Mouse (Mus musculus) hindbrain, embryonic 11.5 days (tissue): Measurements from ENCODE around the gene Decr2. TPM values are rescaled to one million over a fixed set of nuclear protein-coding genes. Genes with fewer than 3 reads are reported as not detected.

ENCODE experiments used
- ATAC-seq: fragments of 200-750 bp; cut with Nextera tagmentation; 2 replicates; pipeline ENCODE4 v1.8.0; 2017; ENCODE audit warnings: mild to moderate bottlenecking, moderate TSS enrichment, moderate library complexity; ENCODE audit not compliant: low FRiP score
- DNase-seq: peaks from one replicate; pipeline ENCODE4 v3.0.0-alpha.2; 2015; ENCODE audit warnings: low spot score
- H3K27ac ChIP-seq: fragments of 300-500 bp; sonication (generic); 2 replicates; pipeline ENCODE4 v1.5.1; 2014; ENCODE audit warnings: mild to moderate bottlenecking, low read depth, low read length
- H3K27me3 ChIP-seq: fragments of 300-500 bp; sonication (generic); 2 replicates; pipeline ENCODE4 v1.6.1; 2014; ENCODE audit warnings: mild to moderate bottlenecking, low read length, moderate library complexity, mixed read lengths; ENCODE audit not compliant: control insufficient read depth, insufficient read depth
- H3K36me3 ChIP-seq: fragments of 300-500 bp; sonication (generic); 2 replicates; pipeline ENCODE4 v1.6.1; 2014; ENCODE audit warnings: mild to moderate bottlenecking, low read length, moderate library complexity, mixed read lengths; ENCODE audit not compliant: control insufficient read depth, insufficient read depth
- H3K4me1 ChIP-seq: fragments of 300-500 bp; sonication (generic); replicated peaks from 2 replicates; pipeline ENCODE4 v1.6.1; 2014; ENCODE audit warnings: low read length, mixed read lengths; ENCODE audit not compliant: control insufficient read depth, insufficient read depth
- H3K4me2 ChIP-seq: fragments of 300-500 bp; sonication (generic); replicated peaks from 2 replicates; pipeline ENCODE4 v1.6.1; 2014; ENCODE audit warnings: mild to moderate bottlenecking, low read depth, low read length
- H3K4me3 ChIP-seq: fragments of 300-500 bp; sonication (generic); 2 replicates; pipeline ENCODE4 v1.5.1; 2014; ENCODE audit warnings: low read depth, low read length
- H3K9ac ChIP-seq: fragments of 300-500 bp; sonication (generic); 2 replicates; pipeline ENCODE4 v1.6.1; 2014; ENCODE audit warnings: low read depth, low read length
- H3K9me3 ChIP-seq: fragments of 300-500 bp; sonication (generic); 2 replicates; pipeline ENCODE4 v1.6.1; 2016; ENCODE audit warnings: low read length; ENCODE audit not compliant: control insufficient read depth
- WGBS: fragments of 180-500 bp; shearing (Covaris S2); extraction: QIAGEN DNeasy Blood & Tissue Kit; methylation state at CpG from one replicate; pipeline ENCODE4 v1.1.7; 2014; 5-methylcytosine and 5-hydroxymethylcytosine counted together
- polyA plus RNA-seq: library from polyadenylated mRNA; unstranded; fragments of >200 nt; fragmentation: Nextera tagmentation; extraction: Ambion mirVana; gene quantifications from 2 replicates; pipeline ENCODE4 v1.2.1, GENCODE M21; 2014

Gene Decr2
- polyA plus RNA-seq, 1 experiment from 2014 or later: 24.7 TPM

DNA sequence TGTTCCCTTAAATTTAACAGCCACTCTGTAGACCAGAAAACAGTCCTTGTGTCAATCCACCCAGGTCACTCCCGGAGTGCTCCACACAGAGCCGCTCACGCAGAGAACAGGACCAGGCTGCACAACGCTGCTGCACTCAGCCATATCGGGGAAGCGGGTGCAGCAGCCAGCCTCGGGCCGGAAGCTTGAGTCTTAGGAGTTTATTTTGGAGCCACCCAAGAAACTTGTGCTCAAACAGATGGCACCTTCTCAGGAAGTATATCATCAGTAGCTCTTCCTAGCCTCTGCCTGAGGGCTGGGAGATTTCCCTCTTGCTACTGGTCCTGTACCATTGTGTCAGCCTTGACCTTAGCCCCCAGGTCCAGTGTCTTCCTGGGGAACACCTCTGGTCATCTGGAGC is 32.9 kb downstream of the Decr2 start:
- Histone ChIP-seq H3K4me1 (no peaks in the 10 kb centered on the region), H3K36me3 (peaks cover 3% of the 10 kb centered on the region; the same call in 1 of the 2 replicates), H3K9ac (no peak overlapping the region), H3K4me2 (no peak overlapping the region), H3K27ac (no peak overlapping the region), H3K4me3 (no peak overlapping the region), H3K27me3 (no peaks in the 10 kb centered on the region), H3K9me3 (no peaks in the 10 kb centered on the region)
- 92% methylated on average over 8 of the region's 8 CpGs for WGBS
- DNase-seq: no peak
- ATAC-seq: no peak

GRCm38 (mm10) chr17:26055164-26055563 is 35.0 kb downstream of the Decr2 start:
- H3K9me3 ChIP-seq: no peaks in the 10 kb centered on the region
- H3K4me1 ChIP-seq: no peaks in the 10 kb centered on the region
- H3K4me2 ChIP-seq: no peak overlapping the region
- DNase-seq (no peak), ATAC-seq (no peak)
- no peak overlapping the region for H3K9ac ChIP-seq
- H3K4me3 ChIP-seq: no peak overlapping the region
- WGBS: 66% methylated on average over 6 of the region's 6 CpGs
- no peak overlapping the region for H3K27ac ChIP-seq
- no peaks in the 10 kb centered on the region for H3K27me3 ChIP-seq
- peaks cover 3% of the 10 kb centered on the region; the same call in 1 of the 2 replicates for H3K36me3 ChIP-seq

- Histone ChIP-seq H3K9me3 (no peaks in the 10 kb centered on the region), H3K4me3 (no peak overlapping the region), H3K9ac (no peak overlapping the region), H3K27ac (no peak overlapping the region), H3K36me3 (peaks cover 3% of the 10 kb centered on the region; the same call in 1 of the 2 replicates), H3K4me2 (no peak overlapping the region), H3K27me3 (no peaks in the 10 kb centered on the region), H3K4me1 (no peaks in the 10 kb centered on the region)
- DNase-seq (no peak), ATAC-seq (no peak)
- whole genome bisulfite sequencing: 71% methylated on average over 17 of the region's 17 CpGs
These were observed 35.8 kb downstream of the Decr2 start for GRCm38 (mm10) chr17:26054133-26054845.

DNA sequence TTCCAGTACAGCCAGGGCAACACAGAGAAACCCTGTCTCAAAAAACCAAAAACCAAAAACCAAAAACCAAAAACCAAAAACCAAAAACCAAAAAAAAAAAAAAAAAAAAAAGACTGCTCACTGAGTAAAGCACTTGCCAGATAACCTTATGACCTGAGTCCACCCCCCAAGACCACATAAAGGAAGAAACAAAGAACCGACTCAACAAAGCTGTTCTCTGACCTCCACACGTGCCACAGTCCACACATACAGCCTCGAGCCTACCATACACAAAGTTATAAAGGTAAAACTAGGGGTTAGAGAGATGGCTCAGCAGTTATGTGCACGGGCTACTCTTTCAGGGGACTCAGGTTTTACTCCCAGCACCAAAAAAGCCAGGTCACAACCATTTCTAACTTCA is 37.4 kb downstream of the Decr2 start:
- Histone ChIP-seq H3K4me3 (no peak overlapping the region), H3K4me2 (no peak overlapping the region), H3K9me3 (no peaks in the 10 kb centered on the region), H3K36me3 (peaks cover 3% of the 10 kb centered on the region; the same call in 1 of the 2 replicates), H3K4me1 (no peaks in the 10 kb centered on the region), H3K9ac (no peak overlapping the region), H3K27me3 (no peaks in the 10 kb centered on the region), H3K27ac (no peak overlapping the region)
- ATAC-seq (no peak), DNase-seq (no peak)
- WGBS: 86% methylated on average over 4 of the region's 4 CpGs

- 94% methylated on average over 4 of the region's 4 CpGs for WGBS
These were observed 38.1 kb downstream of the Decr2 start for GRCm38 (mm10) chr17:26052074-26052473.

DNA sequence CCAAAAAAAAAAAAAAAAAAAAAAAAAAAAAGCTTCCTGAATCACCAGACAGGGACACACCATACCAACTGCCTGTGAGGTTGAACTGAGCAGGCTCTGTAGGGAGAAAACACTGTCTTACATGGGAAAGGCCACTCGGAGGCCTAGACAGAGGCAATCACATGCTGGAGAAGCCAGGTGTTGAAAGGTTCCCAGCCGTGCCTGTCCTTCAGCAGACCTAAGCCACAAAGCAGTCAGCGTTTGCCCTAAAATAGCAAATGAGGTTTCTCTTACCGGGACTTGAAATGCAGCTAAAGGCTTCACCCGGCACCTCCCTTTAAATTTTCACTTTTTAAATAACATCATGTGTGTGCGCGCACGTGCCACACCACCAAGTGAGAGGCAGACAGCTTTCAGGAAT is 42.0 kb downstream of the Decr2 start:
- WGBS: 88% methylated on average over 8 of the region's 8 CpGs
- H3K27ac ChIP-seq: no peak overlapping the region
- no peaks in the 10 kb centered on the region for H3K27me3 ChIP-seq
- ATAC-seq (no peak), DNase-seq (no peak)
- H3K36me3 ChIP-seq: no peaks in the 10 kb centered on the region
- no peak overlapping the region for H3K4me3 ChIP-seq
- peaks cover 3% of the 10 kb centered on the region; the same call in 1 of the 2 replicates for H3K4me1 ChIP-seq
- H3K4me2 ChIP-seq: no peak overlapping the region
- no peak overlapping the region for H3K9ac ChIP-seq
- no peaks in the 10 kb centered on the region for H3K9me3 ChIP-seq

More at GRCm38 (mm10) chr17:26052074-26052473, 38.1 kb downstream of the Decr2 start:
- ATAC-seq: no peak
- Histone ChIP-seq H3K27ac (no peak overlapping the region), H3K4me1 (no peaks in the 10 kb centered on the region), H3K36me3 (peaks cover 3% of the 10 kb centered on the region; the same call in 1 of the 2 replicates), H3K4me3 (no peak overlapping the region), H3K4me2 (no peak overlapping the region), H3K9me3 (no peaks in the 10 kb centered on the region), H3K9ac (no peak overlapping the region), H3K27me3 (no peaks in the 10 kb centered on the region)
- no peak for DNase-seq

- ATAC-seq (no peak), DNase-seq (no peak)
- Histone ChIP-seq H3K36me3 (no peaks in the 10 kb centered on the region), H3K4me2 (no peak overlapping the region), H3K4me3 (no peak overlapping the region), H3K27ac (no peak overlapping the region), H3K27me3 (no peaks in the 10 kb centered on the region), H3K4me1 (peaks cover 3% of the 10 kb centered on the region; the same call in 1 of the 2 replicates), H3K9me3 (no peaks in the 10 kb centered on the region), H3K9ac (no peak overlapping the region)
- 64% methylated on average over 10 of the region's 10 CpGs for WGBS
These were observed 43.7 kb downstream of the Decr2 start for GRCm38 (mm10) chr17:26046253-26046997.

DNA sequence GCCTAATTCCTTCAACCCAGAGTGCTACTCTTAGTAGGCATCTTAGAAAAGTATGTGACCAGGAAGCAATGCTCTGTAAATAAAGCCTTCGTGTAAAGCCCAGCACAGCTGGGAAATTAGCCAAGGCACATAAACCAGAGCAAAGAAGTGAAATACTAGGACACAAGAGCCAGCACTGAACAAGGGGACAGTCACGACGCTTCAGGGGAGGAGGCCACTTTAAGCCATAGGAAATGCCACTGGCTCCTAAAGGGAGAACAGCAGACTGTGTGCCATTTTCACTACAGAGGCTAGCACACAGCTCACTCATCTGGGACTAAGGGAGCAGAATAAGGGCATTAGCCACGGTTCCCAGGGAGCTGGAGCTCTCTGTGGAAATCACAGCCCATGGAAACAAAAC is 44.9 kb downstream of the Decr2 start:
- no peak for ATAC-seq
- DNase-seq: no peak
- 73% methylated on average over 4 of the region's 4 CpGs for WGBS
- H3K9me3 ChIP-seq: no peaks in the 10 kb centered on the region
- no peak overlapping the region for H3K4me2 ChIP-seq
- no peak overlapping the region for H3K27ac ChIP-seq
- no peak overlapping the region for H3K4me3 ChIP-seq
- peaks cover 3% of the 10 kb centered on the region; the same call in 1 of the 2 replicates for H3K4me1 ChIP-seq
- H3K9ac ChIP-seq: no peak overlapping the region
- no peaks in the 10 kb centered on the region for H3K27me3 ChIP-seq
- H3K36me3 ChIP-seq: no peaks in the 10 kb centered on the region
